Mouse (Mus musculus) spleen, adult 18-20 months (tissue): ENCODE data around the gene Tmem63c.

ENCODE experiments used
- DNase-seq, 2 experiments: peaks; one replicate each; pipeline ENCODE4 v3.0.0; 2022; ENCODE audit warnings: mixed read lengths in 2 of 2

The Tmem63c gene

DNA sequence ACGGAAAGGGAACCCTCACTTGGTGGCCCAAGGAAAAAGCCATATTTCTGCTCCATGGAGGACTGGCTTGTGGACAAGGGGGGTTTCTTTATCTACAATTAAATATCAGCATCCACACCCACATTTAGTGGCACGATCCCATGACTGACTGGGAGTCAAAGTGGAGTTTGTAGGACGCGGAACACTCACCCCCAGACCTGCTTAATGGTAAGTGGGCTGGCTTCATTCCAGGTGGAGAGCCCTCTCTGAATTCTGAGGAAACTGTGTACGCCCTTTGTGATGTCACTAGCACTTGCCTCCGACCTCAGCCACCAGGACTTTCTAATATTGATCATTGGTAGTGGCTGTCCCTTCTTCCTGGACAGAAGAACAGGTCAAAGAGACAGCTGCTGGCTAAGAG, at the start of gene Tmem63c:
Gene Tmem63c (plus strand): TSS at position 301 of the 400 bp plus-strand sequence.
- DNase-seq: no peak

DNA sequence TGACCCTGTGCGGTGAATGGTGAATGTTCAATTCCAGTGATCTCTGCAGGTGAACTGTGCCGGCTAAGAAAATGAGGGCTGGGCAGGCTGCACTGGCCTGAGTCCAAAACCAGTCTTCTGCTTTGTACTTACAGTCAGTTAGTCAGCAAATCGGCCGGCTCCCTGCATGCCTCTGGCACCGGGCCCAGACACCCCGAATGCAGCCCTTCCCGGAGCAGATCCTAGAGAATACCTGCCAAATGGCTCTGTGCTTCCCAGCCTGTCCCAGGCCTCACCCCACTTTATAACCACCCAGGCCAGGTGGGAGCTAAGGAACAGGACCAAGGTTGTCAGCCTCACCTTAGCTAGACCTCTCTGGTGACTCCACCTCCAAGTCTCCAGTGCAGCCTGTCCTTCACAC, 47.9 kb upstream of the Tmem63c start:
- DNase-seq: no peak

DNA sequence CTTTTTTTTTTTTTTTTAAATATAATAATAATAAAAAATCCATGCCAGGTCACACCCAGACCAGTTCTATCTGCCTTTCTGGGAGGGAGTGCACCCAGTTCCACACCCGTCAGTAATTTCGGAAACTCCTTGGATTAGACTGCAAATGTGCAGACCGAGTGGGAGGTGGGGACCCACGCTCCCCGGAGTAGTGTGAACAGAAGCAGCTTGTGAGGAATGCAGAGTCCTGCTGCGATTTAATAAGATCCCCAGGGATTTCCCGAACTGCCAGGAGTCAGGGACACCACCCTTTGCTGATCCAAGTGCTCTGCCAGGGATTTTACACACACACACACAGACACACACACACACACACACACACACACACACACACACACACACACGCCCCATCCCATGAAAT, 47.4 kb upstream of the Tmem63c start:
- DNase-seq: no peak

DNA sequence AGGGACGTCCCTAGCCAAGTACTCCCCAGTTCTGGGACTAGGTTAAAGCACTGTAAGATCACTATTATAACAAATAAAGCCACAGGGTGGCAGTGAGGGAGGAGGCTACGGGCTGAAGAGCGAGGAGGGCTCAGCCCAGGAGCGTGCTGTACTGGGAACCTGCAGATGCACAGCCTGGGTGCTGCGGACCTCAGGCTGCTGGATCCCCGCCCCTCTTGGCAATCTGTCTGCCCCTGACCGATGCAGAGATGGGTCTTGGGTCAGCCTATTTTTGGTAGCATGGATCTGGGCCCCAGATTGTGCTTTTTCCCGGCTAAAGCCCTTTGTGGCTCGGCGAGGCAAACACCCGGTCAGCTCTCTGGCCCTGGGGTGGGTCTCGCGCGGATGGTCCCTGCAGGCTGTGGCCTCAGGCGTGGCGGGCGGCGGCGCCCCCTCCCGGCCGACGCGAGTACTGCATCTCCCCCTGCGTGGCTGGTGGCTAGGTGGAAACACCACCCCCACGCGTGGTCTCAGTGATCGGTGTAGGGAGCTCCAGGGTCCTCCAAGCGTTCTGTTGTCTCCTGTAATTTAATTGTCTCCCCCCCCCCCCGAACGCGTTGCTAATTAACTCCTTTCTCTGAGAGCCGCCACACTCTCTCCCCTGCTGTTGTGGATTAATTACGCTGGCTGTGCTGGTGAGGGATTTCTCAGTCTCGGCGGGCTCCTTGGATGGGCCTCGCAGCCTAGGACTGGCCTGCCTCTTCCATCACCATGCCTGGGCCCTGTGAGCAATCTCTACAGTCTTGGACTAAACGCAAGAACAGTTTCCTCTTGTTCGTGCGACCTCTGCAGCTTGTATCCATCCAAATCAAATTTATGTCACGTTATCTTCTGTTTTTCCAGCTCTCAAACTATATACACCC, 46.5 kb upstream of the Tmem63c start:
- DNase-seq: peak; percentile 39 to 72

DNA sequence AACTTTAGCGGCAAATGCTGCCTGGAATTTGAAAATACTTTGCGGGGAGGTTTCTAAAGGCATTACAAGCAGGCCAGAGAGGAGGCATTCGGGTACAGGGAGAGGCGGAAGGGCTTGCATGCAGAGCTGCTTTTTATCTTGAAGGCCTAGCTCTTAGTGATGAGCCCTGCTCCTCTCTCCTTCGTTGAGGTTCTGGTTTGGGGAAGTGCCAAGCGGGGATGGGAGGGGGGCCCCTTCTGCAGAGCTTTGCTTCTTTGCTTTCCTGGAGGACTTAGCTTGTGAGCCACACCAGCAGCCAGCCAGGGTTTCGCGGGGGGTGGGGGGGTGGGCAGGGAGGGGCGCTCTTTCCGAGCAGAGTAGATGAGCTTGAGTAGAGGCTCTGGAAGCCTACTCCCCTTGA, 45.4 kb upstream of the Tmem63c start:
- DNase-seq: no peak

DNA sequence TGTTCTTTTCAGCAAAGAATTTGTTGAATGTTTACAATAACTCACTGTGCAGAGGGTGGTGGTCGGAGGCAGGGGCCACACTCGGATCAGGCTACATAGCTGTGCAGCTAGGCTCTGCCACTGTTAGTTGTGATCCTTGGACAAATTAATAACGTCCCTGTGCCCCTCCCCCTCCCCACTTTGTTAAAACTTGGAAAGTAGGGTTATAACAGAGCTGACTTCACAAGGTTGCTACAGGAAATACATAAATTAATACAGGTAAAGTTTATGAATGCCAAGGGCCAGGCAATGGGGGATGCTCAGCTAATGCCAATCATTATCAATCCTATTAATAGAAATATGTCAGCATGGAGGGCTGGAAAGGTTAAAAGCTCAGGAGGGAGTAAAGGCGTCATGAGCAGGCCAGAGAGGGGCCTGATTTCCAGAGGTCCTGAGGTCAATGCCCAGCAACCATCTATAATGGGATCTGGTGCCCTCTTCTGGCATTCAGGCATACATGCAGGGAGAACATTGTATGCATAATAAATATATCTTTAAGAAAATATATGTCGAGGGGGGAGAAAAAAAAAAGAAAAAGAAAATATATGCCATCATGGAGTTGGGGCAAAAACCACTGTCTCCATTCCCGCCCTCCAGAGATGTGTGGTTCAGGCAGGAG, 44.5 kb upstream of the Tmem63c start:
- DNase-seq: no peak

DNA sequence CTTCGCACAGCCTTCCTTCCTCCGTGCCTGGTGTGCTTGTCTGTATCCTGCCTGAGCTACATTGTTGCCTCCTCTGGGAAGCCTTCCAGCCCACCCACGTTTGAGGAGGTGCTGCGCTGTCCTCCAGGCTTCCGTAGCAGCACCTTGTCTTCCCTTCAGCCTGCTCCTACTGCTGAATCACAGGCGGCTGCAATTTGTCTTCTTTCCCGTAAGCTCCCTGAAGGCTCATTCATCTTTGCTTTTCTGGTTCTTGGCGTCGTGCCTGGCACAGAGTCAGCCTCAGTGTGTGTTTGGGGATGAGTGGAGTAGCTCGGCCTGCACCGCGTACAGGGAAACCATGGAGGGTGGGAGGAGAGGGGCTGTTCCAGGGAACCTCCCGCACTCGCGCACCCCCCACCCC, 43.3 kb upstream of the Tmem63c start:
- no peak for DNase-seq

DNA sequence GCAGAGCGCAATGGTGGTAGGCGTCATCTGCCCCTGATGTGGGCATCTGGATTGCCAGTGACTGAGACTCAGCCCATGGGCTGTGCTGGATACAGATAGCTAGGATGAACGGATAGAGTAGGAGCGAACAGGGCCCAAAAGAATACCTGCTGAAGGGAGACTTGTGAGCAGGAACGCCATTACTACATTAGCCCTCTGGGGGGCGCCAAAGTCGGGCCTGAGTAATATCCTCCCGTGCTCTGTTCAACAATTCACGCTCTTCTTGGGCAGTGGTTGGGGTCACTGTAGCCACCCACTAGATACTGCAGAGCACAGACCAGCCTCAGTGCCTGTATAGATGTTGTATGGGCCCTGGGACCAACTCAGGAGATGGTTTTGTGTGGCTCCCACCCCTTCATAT, 40.0 kb upstream of the Tmem63c start:
- DNase-seq: no peak

DNA sequence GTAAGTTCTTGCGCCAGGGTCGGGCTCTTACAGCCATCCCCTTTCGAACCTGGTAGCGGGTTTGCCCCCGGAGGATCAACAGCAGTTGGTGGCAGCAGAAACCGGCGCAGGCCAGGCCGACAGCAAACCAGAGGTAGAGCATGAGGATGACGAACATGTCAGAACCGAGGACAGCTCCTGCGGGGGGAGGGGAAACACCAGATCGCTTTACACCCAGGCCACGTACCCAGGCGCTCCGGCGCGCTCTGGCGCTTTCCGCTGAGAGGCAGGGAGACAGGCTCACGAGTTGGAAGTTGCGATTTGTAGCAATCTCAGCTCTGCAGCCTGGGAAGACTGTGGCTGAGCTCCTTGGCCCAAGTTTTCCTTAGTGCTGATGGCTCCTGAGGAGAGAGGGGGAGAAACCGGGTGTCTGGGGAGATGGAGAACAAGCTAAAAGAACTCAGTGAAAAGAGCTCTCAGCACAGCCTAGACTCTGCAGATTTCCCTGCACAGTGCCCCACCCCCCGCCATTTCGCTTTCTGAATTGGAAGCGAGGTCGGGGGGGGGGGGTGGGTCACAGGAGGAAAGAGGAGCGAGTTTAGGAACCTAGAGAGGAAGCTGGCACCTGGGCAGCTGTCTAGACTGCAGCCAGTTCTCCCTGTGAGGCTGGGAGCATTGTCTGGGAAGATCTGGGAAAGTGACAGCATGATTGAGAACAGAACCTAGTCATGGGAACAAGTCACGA, 37.5 kb upstream of the Tmem63c start:
- peak in 1 of 2 experiments; percentile 21 for DNase-seq

DNA sequence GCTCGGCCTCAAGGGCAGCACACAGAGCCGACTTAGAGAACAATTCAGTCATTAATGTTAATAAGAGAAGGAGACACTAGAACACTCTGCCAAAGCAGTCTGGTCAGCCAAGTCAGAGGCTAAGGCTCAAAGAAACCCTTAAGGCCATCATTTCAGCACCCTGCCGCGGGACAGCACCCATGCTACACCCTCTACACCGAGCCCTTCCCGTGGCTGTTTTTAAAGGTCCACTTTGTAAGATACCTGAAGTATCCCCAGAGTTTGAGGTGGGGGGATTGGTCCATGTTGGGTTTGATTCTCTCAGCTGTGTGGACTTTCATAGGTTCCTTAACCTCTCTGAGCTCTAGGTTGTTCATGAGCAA, 37.0 kb upstream of the Tmem63c start:
- no peak for DNase-seq

DNA sequence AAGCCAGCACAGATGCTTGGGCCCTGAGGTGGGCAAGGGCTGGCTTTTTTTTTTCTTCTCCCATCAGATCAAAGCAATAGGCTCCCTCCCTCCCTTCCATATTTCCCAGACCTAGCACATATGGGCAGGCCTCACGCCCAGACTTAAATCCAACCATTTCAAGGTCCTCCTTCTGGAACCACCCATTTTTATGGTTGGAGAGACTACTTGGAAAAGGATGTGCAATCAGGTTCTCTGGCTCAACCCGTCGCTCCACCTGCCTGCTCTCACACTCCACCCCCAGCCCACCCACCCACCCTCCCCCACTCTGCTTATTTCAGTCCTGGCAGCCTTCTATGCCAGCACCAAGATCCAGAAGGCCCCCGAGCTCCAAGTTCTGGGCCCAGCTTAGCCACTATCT, 34.6 kb upstream of the Tmem63c start:
- DNase-seq: no peak

DNA sequence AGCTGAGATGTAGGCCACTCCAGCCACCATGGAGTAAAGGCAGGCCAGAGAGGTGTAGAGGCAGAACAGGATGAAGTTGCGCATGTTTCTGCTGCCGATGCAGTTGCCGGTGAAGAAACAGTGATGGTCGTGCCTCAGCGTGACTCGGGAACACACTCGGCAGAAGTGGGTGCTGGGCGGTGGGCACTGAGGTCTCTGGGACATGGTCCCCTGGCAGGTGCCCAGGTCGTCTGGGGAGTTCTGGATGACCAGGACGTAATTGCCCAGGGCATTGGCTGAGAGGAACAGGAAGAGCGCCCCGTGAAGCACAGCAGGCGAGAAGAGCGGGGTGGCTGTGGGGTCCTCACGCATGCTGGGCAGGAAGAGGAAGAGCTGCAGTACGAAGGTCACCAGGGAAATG, 32.9 kb upstream of the Tmem63c start:
- DNase-seq: no peak

DNA sequence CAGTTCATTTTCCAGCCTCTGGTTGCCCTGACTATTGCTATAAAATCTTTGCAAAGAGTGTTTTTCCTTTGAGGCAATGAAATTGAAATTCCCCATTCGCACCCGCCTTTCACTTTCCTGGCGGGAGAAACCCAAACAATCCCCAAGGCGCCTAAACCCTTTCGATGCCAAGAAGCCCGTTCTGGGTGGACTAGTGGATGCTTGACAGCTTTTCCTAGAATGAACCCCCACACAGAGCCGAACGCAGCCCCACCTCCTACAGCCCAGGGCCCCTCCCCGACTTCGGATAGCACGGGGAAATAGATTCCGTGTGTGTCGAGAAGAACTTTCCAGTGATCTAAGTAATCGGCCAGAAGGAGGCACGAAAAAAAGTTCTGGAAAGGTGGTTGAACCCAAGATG, 31.8 kb upstream of the Tmem63c start:
- DNase-seq: no peak

DNA sequence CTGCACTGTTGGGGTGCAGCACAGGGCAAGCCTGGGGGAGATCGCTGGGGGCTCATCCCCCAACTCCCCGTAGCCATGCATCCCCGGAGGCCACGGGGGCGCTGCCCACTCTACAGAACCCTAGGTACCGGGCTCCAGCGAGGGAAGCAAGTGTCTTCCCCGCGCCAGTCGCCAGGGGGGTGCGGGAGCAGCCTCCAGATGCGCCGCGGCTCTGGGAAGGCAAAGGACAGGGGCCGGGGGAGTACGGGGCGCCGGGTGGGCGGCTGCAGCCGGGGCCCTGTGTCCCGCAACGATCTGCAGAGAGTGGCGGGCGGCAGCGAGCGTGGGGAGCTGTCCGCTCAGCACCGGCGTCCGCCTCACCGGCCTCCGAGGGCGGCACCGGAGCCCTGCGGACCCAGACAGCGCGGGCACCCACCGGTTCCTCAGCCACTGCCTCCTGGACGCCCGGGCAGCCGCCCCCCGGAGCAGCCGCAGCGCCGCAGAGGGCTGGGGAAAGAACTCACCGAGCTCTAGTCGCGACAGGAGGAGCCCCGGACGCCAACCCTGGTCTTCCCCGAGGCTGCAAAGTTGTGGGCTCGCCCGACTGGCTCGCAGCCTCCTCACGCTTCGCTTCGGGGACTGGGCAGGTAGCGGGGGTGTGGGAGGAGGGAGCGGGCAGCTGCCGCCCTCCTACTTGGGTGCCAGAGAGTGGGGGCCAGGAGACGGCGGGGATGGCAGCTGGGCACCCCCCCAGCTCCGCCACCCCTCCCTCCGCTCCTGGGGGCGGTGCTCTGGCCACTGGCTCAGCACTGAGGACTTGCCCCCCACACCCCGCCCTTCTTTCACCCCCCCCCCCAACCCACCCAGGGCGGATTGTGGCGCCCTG, 31.0 kb upstream of the Tmem63c start, which contains the start of gene Zdhhc22:
Gene Zdhhc22 (minus strand): TSS at position 541 of the 865 bp plus-strand sequence.
- no peak for DNase-seq

DNA sequence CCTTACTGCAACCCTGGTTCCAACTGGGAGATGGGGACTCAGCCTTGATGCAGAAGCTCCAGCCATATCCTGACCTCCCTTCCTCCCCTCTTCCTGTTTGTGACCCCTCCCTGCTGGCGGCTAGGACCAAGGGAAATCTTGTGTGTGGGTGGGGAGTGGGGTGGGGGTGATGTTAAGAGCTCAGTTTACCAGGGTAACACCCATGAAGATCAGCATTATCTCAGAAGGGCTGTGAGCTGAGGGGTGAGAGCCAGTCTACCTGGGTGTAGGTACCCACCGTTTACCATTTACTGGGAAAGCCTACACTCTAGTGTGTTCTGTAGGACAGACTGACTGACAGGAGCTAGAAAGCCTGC, 30.4 kb upstream of the Tmem63c start:
- no peak for DNase-seq

DNA sequence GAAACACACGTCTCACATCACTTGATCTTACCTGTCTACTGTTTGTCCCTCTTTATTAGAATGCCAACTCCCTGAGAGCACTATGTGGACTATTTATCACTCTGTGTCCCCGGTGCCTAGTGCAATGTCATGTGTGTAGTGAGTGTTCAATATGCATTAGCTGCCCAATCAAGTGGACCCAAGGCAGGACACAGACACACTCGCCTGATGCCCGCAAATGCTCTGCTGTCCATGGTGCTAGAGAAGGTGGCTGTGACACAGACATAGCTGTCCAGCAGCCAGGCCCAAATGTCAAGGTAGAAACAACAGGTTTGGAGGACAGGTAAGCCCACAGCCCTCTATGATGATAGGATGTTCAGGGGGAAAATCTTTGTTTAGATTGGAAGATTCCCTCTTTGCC, 27.0 kb upstream of the Tmem63c start:
- no peak for DNase-seq

DNA sequence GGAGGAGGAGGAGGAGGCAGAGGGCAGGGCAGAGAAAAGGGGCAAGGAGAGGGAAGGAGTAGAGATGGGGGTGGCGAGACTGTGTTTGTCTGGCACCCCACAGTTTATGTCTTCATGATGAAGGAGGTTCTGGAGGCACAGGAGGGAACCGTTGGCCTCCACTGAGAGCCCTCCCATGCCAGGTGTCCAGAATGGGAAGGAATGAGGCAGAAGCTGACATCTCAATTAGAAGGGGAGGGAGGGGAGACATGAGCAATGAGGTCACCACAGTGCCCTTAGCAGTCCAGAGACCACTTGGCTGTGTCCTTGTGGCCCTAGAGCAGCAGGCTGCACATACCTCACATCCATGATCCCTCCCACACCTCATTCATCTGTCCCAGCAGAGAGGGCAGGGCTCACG, 26.4 kb upstream of the Tmem63c start:
- no peak for DNase-seq

DNA sequence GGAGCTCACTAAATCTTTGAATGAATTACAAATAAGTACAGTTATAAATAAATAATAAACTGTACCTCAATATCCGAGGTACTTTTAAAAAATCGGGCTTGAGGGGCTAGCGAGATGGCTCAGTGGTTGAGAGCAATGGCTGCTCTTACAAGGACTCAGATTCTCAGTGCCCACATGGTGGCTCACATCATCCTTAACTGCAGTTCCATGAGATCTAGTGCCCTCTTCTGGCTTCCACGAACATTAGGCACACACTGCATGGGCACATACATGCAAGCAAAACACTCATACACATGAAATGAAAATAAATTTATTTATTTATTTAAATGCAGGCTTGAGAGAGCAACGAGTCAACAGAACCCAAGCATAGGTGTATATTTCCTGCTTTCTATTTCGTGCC, 25.2 kb upstream of the Tmem63c start:
- no peak for DNase-seq

DNA sequence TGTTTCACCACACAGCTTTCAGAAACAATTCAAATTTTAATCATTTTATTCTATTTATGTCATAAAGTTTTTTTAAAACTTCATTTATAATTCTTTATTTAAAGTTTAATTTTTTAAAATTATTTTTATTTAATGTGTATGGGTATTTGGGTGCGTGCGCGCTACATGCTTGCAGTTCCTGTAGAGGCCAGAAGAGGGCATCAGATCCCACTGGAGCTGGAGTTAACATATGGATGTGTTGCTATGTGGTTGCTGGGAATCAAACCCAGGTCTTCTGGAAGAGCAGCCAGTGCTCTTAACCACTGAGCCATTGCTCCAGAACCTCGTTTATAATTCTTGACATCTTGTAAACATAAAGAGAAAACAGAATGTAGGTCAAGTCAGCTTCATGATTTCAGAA, 22.4 kb upstream of the Tmem63c start:
- DNase-seq: no peak

DNA sequence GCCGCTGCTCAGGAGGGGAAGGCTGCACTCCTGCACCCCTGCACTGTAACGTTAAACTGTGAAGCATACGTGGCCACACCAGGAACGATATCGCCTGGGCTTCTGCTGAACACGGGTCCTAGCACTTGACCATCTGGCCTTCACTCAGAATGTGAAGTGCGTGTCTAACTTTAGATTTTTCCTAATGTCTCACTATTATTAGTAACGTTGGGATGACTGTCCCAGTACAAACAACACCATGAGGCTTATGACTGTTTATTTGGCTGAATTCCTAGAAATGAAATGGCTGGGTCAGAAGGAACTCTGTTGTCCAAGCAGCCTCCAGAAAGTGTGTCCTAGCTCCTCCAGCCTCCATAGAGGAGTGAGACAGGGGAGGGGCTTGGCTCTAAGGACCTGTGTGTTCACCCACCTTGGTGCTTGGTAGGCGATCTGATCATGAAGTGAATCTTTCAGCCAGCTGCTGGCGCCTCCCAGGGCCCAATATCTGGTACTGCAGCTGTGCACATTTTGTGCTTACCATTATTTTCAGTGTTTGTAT, 21.8 kb upstream of the Tmem63c start:
- no peak for DNase-seq

DNA sequence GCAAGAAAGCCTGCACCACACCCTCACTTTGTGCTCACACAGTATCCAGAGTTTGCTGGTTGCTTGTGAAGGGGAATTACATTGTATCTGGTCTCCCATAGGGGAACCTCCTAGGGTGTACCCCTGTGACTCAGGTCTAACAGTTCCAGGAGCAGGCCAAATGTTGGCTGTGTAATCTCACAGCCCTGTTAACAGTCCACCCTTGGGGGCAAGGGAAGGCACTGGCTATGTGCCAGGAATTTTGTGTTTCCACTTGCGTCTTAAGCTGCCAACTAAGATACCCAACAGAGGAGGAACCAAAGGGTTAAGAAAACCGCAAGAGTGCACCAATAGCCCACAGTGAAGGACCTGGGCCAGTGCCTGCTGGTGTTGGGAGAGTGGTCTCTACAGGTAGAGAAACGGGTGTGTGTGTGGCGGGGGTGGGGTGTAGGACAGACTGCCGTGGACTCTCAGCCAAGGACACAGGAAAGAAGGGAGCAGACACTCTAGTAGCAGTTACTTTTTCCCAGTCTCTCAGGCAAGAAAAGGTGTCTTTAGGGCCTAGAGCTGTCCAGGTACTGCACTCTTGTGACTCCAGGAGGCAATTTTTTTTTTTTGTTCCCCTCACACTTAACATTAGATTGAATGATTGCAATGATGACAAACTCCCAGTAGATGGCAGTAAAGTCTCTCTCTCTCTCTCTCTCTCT, 20.8 kb upstream of the Tmem63c start:
- no peak for DNase-seq

DNA sequence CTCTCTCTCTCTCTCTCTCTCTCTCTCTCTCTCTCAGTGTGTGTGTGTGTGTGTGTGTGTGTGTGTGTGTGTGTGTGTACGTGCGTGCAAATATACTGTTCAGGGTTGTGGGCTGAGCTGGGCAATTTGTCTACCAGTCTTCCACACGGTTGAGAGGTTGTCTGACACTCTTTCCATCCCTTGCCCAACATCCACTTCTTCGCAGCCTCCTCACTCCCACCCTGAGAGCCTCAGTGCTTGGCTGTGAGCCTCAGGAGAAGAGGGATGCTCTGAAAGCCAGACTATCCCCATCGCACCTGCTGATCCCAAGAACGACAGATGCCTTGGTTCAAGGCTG, 20.3 kb upstream of the Tmem63c start:
- no peak for DNase-seq
